Mouse (Mus musculus): ENCODE results near the gene Bloc1s5. TPM values are rescaled to one million over a fixed set of nuclear protein-coding genes. Genes with fewer than 3 reads are reported as not detected.
A peak's percentile ranks its signal among the peaks of the same experiment; 100 is the strongest.

The Bloc1s5 gene
- polyA plus RNA-seq (2012) = 14.8 and 24.2 TPM in 2 replicates

DNA sequence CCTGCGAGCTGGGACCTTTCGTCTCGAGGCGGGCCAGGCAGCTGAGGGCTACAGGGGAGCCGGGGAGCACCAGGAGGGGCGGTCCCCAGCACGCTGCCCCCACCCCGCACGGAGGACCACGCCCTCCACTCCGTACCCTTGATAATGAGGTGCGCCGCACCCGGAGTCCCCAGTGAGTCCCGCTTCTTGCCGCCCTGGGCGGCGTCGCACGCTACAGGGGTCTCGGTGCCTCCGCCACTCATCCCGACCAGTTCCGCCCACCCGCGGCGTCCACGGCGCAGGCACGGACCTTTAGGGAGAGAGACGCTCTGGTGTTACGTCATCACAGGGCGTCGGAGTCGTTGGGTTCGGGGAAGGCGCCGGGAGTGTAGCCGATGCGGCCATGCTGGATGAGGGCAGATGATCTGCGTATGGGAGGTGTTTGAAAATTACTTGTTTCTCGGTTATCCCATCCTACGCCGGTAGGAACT, at the start of gene Bloc1s5:
Gene Bloc1s5, minus strand, starts transcription at position 310 of the 470 bp plus-strand sequence.
- no peak for TF ChIP-seq GATA1 (IDR thresholded peaks at IDR 0.05; ENCODE audit: low read length)

DNA sequence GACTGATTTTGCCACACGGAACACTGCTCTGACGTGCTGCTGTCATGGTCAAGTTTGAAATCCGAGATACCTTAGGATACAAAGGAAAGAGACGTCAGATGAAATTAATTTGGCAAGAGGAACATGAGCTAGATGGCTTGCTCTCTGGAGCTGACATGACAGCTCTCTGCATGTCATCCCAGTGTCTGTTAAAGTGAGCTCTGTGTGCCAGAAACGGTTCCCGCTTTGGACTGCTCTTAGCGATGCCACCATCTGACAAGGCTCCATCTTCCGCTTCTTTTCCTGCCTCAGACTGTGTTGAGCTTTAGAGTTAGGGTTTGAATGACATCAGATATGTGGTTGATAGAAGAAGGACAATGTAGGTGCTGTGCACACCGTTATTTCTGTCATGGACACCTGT, 37.4 kb upstream of the Bloc1s5 start:
- TF ChIP-seq GATA1 (IDR thresholded peaks at IDR 0.05; ENCODE audit: low read length) = no peak

DNA sequence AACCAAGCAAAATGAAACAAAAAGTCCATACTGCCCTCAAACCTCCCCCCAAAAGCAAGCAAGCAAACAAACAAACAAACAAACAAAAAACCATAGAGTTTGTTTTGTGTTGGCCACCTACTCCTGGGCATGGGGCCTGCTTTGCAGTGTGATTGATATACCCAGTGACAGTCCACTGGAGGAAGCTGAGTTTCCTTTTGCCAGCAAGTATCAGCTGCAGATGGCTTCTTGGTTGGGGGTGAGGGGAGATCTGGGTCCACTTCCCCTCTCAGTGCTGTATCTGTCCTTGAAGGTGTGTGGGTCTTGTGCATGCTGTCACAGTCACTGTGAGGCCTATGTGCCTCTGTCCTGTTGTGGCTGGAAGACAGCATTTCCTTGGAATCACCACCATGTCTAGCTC, 35.1 kb upstream of the Bloc1s5 start:
- no peak for TF ChIP-seq GATA1 (IDR thresholded peaks at IDR 0.05; ENCODE audit: low read length)

DNA sequence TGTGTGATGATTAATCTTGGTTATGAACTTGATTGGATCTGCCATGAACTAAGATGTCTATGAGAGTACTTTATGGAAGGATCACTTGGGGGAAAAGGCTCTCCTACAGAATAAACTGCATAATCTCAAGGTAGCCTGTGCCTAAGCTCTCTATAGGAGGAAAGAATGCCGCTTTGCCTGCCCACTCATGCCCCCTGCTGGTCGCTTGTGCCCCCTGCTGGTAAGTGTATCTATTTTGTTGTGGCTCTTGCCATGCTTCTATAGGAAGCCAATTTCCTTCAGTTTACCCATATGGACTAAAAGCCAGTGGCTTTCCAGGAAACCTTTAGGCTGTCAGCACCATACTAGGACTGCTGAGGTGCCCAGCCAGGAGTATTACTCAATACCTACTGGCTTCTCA, 33.6 kb upstream of the Bloc1s5 start:
- no peak for TF ChIP-seq GATA1 (IDR thresholded peaks at IDR 0.05; ENCODE audit: low read length)

DNA sequence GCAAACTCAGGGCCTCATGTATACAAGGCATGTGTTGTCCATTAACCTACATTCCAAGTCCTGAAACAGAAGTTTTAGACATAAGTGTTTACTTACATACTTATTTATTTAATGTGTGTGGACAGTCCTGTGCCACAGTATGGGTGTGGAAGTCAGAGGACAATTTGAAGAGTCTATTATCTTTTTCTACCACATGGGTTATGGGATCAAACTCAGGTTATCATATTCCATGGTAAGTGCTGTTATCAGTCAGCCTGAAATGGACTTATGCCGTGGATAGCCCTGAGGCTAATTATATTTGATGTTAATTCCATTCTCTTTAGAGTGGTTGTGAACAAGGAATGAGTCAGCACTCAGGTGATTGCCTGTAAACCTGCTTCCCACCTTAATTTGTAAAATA, 29.8 kb upstream of the Bloc1s5 start:
- TF ChIP-seq GATA1 (IDR thresholded peaks at IDR 0.05; ENCODE audit: low read length) = peak; percentile 12

DNA sequence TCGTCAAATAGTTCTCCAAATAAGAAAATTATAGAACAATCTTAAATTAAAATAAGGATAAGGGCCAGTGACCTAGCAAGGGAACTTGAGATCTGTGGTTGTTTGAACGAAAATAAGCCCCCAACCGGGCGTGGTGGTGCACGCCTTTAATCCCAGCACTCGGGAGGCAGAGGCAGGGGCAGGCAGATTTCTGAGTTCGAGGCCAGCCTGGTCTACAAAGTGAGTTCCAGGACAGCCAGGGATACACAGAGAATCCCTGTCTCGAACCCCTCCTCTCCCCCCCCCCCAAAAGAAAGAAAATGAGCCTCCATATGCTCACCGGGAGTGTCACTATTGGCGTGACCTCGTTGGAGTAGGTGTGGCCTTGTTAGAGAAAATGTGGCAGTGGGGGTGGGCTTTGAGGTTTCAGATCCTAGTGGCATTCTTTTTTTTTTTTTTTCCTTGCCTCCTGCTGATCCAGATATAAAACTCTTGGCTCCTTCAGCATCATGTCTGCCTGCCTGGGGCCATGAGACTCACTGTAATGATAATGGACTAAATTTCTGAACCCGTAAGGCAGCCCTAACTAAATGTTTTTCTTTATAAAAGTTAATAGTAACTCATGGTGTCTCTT, 24.7 kb upstream of the Bloc1s5 start:
- TF ChIP-seq GATA1 (IDR thresholded peaks at IDR 0.05; ENCODE audit: low read length) = no peak

DNA sequence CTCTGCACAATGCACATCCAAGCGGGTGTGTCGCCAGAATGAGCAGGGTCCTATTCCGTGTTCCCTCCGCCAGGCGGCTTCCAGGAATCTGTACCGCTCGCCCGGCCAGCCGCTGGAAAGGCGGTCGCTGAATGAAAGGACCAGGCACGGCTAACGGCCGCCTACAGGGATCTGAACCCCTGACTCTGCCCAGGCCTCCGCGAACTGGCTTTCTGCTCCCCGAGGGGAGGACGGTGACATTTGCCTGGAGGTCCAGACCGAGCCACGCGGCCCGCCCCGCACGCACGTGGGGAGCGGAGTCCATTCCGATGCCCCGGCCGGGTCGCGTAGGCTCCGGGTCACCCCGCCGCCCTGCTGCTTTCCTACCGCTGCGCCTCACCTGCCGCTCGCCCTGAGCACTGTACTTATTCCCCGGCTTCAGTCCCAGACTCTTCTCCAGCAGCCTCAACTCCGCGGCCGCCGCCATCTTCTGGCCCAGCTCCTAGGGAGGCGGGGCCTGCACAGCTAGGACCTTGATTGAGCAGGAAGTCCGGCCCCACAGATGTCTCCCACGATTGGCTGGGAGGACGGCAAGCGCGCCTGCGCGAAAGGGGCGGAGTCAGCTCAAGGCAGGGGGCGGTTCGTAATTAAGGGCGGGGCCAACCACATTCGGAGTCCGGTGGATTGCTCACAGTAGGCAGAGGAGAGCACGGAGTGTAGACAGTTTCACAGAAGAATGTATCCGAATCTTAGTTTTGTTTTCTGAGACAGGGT, 23.8 kb upstream of the Bloc1s5 start, which contains the start of gene Eef1e1:
Gene Eef1e1, minus strand, starts transcription at position 531 of the 753 bp plus-strand sequence.
- no peak for TF ChIP-seq GATA1 (IDR thresholded peaks at IDR 0.05; ENCODE audit: low read length)

DNA sequence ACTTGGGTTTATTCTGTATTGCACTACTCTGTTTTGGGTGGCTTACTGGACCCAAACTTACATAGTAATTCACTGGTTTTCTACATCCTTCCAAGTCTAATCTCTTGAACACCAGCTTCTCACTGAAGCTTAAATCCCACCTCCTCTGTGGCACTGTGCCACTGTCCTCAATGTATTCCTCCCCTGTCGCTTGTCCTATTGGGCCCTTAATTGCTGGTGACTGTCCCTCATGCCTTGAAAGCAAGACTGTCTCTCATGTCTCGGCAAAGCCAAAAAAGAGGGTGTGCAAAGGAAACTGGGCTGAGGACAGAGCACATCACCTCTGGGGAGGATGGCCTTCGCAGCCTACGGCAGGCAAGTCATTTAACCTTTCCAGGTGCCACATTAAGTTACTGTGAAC, 23.0 kb upstream of the Bloc1s5 start:
- no peak for TF ChIP-seq GATA1 (IDR thresholded peaks at IDR 0.05; ENCODE audit: low read length)

DNA sequence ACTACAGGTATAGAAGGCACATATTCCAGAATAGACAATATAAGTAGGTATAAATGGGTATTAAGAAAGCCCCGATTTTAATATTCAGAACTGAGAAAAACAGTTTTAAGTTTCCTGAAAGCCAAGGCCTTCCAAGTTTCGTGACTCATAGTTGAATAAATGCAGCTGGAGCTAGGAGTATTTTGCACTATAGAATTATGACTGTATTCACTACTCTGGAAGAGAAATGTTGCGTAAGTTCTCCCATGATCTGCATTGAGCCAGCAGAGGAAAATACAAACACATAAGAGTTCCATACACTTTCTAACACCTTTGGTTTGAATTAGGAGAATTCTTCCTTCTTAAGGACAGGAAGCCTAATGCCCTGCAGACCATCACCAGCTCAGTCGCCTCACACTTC, 15.4 kb upstream of the Bloc1s5 start:
- TF ChIP-seq GATA1 (IDR thresholded peaks at IDR 0.05; ENCODE audit: low read length) = no peak

DNA sequence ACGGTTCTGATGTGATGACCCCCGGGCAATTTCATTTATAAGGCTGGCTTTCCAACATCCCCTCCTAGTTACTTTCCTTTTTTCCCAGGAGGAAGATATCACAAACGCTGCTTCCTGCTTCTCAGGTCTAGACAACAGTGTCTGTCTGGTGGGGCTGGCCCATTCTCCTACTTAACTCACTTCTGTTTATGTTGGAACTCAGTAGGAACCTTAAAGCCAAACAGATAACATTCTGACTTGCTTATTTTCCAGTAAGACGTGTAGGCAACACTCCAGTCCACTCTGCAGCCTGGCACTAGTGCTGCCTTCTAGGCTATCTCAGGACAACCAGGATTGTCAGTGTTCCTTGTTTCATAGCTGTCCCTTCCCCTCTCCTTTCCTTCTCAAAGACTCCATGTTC, 14.2 kb upstream of the Bloc1s5 start:
- TF ChIP-seq GATA1 (IDR thresholded peaks at IDR 0.05; ENCODE audit: low read length) = no peak

DNA sequence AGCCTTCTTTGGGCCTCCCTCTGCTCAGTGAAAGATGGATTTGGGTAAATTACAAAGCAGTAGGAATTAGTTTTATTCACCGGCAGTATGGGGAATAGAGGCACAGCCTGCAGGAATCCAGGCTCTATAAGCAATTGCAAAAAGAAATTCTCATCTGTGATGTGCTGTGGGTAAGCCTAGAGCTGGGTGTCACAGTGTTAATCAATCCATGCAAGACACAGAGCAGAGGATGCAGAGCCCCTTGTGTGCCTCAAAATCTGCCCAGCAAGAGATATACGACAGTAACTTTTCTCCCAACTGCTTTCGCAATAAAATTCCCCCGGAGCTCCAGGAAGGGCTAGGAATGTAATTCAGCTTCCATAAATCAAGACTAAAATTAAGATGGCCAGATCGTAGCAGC, 6.5 kb upstream of the Bloc1s5 start:
- TF ChIP-seq GATA1 (IDR thresholded peaks at IDR 0.05; ENCODE audit: low read length) = no peak

DNA sequence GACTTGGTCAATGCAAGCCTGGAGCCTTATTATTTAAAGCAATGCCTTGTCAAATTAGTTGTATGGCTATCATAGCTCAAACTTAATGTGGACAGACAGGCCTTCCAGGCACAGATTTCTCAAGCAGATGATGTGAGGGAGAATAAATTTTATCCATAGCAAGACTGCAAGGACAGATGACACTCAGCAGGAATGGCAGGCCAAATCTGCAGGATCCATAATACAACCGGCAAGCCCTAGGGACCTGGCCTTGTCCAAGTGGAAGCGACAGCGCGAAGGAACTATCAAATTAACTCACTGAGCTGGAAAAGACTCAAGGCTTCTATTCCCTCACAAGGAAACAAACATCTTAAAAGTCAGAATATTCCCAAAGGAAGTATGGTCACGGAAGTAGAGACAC, 6.1 kb upstream of the Bloc1s5 start:
- no peak for TF ChIP-seq GATA1 (IDR thresholded peaks at IDR 0.05; ENCODE audit: low read length)

DNA sequence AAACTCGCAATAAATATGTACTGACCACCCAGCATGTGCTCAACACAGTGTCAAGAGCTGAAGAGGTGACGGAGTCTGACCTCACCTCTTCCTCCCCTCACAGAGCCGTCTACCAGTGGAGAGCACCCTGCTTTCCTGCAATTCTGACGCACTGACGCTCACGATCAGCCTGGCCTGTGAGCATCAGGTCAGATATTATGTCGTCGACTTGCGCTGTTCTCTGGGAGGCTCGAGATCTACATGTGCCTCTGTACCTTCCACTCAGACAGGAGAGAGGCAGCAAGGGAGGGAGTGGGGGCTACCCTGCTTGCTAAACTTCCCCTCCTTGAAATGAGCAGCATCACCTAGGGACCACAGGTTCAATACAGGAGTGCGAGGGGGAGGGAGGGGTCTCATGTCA, 3.8 kb upstream of the Bloc1s5 start:
- no peak for TF ChIP-seq GATA1 (IDR thresholded peaks at IDR 0.05; ENCODE audit: low read length)

DNA sequence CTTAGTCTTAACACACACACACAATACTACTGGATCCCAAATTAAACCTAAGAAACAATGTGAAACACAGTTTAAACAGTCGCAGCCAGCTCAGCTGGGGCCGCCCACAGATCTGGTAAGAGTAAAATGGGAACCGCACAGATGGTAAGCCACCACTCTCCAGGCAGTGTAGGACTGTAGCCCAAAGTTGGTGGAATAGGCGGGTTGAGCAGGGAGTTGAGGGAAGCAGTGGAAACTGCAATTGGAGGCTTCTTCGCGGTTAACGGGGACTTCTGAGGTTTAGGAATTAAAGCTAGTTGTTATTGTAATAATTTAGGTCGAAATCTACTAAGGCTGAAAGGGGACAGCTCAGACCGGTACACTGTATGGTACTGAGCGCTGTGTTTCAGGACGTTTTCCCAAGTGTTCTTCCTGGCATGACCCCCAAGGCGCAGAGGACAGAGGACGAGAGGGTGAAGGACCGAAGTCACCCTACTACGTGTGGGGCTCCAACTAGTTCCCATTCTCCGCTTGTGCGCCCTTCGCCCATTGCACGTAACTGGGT, 581 bp downstream of the Bloc1s5 start:
- no peak for TF ChIP-seq GATA1 (IDR thresholded peaks at IDR 0.05; ENCODE audit: low read length)

DNA sequence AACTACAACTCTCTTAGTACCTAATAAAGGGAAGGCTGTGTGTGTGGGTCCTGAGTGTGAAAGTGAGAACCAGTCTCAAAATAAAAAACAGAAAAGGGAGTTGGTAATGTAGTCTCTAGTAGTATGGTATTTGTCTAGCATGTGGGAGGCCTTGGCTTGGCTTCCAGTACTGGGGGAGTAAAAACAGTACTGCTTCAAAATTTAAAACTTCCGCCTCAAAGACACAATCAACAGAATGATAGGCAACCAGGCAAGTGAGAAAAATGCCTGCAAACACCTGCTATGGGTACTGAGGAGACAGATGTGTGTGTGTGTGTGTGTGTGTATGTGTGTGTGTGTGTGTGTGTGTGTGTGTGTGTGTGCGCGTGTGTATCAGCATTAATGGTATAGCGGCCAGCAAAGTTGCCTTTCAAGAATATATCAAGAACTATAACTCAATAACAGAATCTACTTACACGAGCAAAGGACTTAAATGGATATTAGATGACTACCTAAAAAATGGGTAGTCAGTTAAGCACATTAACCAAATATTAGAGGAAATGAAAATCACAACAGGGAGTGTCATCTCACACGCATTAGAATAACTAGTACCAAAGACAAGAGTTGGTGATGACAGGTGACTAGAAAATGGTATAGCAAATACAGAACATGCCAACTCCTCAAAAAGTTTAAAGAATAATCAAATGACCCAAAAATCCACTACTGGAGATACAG, 1.5 kb downstream of the Bloc1s5 start:
- TF ChIP-seq GATA1 (IDR thresholded peaks at IDR 0.05; ENCODE audit: low read length) = no peak

DNA sequence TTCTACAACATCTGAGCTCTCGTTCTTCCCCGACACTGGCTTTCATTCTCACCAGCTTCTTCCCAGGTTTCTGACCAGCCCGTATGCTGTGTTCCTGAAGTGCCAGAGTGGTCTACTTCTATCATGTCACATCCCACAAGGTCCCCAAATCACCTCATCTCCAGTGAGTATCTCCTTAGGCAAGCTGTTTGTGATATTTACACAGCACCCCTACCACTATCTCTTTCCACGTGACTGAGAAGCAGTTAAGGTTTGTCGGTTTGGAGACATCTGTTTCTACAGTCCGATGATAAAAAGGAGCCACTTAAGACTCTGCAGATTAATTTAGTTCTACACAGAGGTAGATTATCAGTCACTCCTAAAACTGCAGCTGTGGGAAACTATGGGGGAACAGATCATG, 2.4 kb downstream of the Bloc1s5 start:
- peak; percentile 100 for TF ChIP-seq GATA1 (IDR thresholded peaks at IDR 0.05; ENCODE audit: low read length)

Measured in G1E-ER4 (cell line).